Comparison of ENCODE assay signal across 18 mouse cellular contexts in the genomic region with DNA sequence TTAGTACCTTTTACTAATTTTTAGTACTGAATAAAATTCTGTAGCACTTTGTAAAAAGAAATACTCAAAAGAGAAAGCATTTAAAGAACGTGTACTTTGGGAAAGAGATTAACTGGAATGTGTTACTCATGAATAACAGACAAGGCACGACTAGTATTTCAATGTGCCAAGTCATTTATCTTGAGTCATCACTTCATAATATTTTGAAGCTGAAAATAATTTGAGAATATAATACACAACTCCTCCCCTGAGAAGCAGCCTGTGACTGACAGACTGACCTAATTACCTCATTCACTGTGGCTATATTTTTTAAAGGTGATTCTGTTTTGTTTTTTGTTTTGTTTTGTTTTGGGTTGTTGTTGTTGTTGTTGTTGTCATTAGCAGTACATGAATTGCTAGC. TPM values are rescaled to one million over a fixed set of nuclear protein-coding genes. Genes with fewer than 3 reads are reported as not detected.
"Had no signal": no experiment of that assay in that cellular context is flagged by ENCODE, and none has a peak within 500 bp of the region (broad histone marks: within the 10 kb centered on the region; RNA-seq: fewer than 3 reads in every experiment).

No protein-coding gene starts in this region.

- H3K27me3 ChIP-seq: heart, embryonic 12.5 days; hindbrain, embryonic 12.5 days; intestine, embryonic 15.5 days; limb, embryonic 12.5 days; liver, embryonic 13.5 days; liver, embryonic 15.5 days had no signal

- DNase-seq: gastrocnemius, postnatal 14 days; heart, adult 18-20 months; kidney, adult 18-20 months; kidney, adult 8-10 months; kidney, postnatal 10 days; kidney, postnatal 25 days; kidney, postnatal 4 days; liver; liver, embryonic 13.5 days had no signal

- ATAC-seq: hindbrain, embryonic 16.5 days; inflammation-experienced regulatory T-cells, adult 6 months; intestine, embryonic 15.5 days; intestine, postnatal 0 days had no signal

RNA-seq across cellular contexts. Expression of a gene that starts 23.6 kb away (rescaled TPM):
- total RNA-seq: granulocyte monocyte progenitor cell, adult 5-6 weeks had no signal
